Mouse (Mus musculus): ENCODE measurements around the gene Slc39a7.

Gene Slc39a7

DNA sequence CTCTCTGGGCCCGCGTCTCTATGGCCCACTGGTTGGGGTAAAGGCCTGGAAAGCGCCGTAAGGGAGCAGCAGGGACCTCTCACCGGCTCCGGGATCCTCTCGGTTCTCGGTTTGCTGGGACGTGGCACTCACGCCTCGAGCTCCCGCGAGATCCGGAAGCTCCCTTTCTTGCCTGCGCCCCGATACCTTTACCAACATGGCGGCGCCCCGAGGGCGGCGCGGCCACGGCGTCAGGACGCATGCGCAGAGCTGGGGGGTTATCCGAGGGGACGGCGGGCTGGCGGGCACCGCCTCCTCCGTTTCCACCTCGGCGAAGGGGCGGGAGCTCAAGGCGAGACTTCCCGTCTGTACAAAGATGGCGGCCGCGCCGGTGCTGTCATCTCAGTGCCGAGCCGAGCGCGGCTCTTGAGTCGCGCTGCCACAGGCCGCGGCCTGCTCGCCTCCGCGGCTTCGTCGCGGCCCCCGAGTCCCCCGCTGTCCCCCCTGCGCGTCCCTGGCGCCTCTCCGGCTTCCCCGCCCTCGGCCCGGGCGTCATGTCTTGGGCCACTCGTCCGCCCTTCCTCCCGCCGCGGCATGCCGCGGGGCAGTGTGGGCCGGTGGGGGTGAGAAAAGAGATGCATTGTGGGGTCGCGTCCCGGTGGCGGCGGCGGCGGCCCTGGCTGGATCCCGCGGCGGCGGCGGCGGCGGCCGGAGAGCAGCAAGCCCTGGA is at the start of gene Slc39a7, which contains the start of gene Rxrb:
Gene Slc39a7, minus strand, starts transcription at position 218 of the 709 bp plus-strand sequence.
Gene Rxrb, plus strand, starts transcription at position 348 of the 709 bp plus-strand sequence.
- peak; percentile 98 for DNase-seq (ENCODE audit: low spot score in 2 of 2)

DNA sequence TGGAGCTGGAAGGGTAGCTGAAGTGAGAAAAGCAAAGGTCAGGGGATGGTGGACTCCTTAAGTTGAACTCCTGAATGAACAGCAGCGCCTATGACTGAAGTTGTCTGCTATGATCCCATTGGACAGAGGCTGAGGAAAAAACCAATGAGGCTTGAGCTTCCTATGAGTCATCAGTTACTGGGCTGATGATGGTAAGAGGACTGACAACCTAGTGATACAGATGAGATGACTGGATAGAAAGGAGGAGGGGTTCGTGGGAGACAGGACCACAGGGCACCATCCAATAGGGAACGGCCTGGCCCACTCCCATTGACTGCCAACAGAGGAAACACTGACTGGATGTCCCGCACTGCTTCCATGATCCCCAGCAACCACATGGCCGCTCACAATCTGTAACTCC is 48.1 kb upstream of the Slc39a7 start:
- DNase-seq (ENCODE audit: low spot score in 2 of 2) = peak; percentile 6 to 47

DNA sequence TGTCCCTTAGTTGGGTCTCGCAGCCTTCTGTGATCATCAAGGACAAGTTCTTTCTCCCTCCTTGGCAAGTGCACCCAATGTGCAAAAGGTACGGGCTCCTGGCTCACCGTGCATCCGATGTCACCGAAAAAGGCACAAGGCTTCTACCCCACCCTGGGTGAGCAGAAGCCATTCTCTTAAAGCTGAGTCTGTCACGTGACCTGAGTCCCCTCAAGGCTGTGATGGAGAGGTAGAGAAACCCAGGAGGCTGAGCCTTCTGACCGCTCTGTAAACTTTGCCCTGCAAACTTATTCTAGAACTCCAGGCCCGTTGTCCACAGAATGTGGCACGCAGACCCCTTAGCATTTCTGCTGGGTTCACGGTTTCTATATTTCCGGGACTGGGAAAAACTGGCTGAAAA is 47.5 kb upstream of the Slc39a7 start:
- DNase-seq (ENCODE audit: low spot score in 2 of 2) = no peak

DNA sequence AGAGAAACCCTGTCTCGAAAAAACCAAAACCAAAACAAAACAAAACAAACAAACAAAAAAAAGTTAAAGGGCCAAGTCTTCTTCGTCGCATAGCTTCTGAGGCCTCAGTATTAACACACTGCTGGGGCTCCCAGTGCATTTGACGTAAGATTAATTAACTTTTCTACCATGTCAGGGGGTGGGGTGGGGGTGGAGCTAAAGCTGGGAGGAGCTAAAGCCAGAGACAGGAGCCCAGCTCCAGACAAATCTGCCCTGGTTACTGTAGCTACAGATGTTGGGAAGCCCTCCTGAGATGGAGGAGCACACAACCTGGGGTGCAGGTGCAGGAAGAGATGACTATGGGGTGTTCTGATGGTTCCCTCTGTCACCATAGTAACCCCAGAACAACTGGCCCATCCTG is 46.7 kb upstream of the Slc39a7 start:
- DNase-seq (ENCODE audit: low spot score in 2 of 2) = no peak

DNA sequence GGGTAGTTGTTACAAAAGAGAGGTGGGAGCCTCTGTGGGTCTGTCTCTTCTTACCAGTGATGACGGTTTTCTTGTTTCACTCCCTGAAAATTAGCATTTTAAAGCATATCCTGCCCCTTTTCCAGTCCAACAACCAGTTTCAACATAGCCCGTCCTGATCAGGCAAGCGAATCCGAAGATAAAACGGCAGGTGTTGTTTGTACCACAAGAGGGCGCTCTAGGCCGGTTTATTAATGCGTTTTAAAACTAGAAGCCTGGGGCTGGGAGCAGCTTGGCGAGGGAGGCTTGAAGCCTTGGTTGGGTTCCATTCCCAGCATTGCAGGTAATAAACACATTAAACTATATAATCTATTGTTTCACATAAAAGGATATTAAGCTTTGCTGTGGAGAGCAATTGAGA is 46.1 kb upstream of the Slc39a7 start:
- peak; percentile 57 to 76 for DNase-seq (ENCODE audit: low spot score in 2 of 2)

DNA sequence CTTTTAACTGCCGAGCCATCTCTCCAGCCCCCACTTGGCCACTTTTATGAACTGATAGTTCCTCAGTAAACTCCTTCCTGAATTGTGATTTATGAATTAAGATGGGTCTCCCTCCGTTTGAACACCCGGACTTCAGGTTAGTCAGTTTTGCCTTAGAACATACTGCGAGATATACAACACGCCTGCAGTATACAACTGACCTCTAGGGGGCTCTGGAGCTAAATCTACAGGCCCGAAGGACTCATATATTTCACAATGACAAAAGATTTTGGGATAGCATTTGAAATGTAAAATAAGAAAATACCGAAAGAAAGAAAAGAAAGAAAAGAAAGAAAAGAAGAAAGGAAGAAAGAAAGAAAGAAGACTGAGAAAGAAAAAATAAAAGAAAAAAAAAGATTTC is 43.8 kb upstream of the Slc39a7 start:
- DNase-seq (ENCODE audit: low spot score in 2 of 2) = peak; percentile 52 to 71

DNA sequence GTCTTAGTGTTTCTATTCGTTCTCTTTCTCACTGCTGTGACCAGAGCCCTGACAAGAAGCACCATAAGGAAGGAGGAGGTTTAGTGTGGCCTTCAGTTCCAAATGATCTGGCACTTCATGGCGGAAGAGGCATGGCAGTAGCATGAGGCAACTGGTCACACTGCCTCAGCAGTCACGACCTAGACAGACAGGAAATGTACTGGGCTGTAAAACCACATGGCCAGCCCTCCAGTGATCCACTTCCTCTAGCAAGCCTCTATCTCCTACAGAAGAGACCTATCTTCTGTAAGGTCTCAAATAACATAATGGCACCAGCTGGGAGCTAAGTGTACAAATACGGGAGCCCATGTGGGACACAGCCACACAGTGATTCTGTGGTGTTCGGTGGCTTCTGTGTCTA is 40.6 kb upstream of the Slc39a7 start:
- DNase-seq (ENCODE audit: low spot score in 2 of 2) = no peak

DNA sequence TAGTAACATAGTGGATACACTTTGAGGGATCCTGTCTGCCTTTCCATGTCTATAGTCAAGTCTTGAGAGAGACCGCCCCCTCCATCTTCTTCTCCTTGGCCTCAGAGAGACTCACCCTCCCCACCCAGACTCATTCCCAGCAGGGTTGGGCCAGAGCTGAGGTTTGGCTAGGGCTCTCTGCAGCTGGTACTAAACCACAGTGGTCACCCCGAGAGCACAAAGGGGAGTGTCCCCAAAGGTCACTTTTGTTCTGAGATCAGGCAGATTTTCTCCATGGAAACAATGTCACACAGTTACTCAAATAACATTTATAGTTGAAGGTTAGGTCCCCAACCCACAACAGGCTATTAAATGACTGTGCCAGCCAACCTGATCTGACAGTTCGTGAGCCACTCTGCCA is 37.4 kb upstream of the Slc39a7 start:
- DNase-seq (ENCODE audit: low spot score in 2 of 2) = no peak

DNA sequence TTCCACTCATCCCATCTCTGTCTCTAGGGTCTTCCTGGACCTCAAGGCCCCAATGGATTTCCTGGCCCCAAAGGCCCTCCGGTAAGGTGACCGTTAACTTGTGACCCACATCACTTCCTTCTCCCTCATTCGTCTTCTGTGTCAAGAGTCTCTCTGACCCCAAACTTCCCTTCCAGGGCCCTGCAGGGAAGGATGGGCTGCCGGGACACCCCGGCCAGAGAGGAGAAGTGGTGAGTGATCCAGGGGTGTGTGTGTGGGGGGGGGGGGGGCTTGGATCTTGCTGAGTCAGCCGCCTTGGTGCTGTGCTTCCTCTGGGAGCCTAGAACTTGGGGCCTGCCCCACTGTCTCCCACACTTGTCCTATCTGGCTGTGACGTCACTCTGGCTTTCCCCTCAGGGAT is 25.7 kb upstream of the Slc39a7 start:
- DNase-seq (ENCODE audit: low spot score in 2 of 2) = no peak

DNA sequence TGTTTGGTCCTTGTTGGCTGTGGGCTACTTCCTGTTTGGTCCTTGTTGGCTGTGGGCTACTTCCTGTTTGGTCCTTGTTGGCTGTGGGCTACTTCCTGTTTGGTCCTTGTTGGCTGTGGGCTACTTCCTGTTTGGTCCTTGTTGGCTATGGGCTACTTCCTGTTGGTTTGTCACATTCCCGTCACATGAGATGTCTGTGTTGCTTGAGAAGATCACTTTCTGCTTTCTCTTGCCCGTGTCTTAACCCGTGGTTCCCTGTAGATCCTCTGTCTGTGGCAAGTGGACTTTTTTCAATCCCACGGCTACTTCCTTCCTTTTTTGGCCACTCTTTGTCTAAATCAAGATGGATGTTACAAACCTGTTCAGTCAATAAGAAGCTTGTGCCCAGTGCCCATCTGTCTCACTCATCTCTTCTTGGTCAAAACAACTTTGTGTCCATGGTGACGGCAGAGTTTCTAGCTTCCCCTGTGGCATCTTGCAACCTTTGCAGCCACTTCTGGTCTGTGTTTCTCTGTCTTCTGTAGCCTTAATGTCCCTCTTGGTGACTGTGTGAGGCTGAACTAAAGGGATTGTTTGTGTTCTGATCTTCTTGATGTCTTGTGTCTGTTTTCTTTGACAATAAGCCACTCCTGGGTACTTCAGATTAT is 16.0 kb upstream of the Slc39a7 start:
- no peak for DNase-seq (ENCODE audit: low spot score in 2 of 2)

DNA sequence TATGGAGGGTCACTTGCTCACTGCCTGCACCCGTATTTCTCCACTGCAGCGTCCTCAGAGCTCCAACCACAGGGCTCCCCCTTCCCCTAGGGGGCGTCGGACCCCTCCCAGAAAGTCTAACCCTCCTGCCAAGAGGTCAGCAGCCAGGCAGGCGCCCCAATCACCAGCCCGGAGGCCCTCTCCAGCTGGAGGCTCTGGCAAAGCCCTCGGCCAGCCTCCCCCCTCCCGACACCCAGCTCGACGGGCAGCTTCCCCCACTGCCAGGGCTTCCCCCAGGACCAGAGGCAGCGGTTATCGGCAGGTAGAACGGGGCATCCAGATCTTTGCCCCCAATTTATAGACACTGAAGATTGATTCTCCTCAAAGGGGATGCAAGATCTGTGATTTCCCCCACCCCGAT is 14.5 kb upstream of the Slc39a7 start:
- DNase-seq (ENCODE audit: low spot score in 2 of 2) = no peak

DNA sequence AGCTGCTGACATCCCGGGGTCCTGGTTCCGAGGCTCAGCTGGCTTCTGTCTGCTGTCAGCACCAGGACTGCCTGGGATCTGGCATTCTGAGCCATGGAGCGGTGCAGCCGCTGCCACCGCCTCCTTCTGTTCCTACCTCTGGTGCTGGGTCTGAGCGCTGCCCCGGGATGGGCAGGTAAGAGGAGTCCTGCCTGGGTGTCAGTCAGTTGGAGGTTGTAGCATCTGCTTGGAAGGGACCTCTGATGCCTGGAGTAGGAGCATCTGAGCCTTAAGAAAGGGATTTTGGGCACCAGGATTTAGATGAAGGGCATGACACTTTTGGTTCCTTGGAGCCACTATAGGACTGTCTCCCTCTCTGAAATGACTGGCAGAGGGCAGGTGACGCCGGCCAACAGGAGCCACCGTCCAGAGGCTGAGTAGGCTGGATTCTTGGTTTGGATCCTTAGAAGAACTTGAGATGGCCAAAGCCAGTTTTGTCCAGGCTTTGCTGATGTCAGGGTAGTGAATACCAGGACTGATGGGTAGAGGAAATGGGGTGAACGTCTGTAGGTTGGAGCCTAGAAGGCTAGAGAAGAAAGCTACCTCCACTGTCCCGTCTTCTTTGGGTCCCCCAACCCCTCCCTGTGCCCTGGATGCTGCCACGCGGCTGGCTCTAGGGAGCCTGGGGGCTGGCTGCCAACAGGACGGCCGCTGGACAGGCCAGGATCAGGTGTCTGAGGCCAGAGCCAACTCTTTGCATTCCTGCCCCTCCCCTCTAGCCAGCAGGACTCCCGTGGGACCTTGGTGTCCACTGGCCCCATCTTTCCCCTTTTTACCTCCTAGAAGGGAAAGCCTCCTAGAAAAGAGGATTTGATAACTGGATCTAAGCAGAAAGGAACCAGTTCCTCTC is 8.3 kb upstream of the Slc39a7 start:
- DNase-seq (ENCODE audit: low spot score in 2 of 2) = no peak

DNA sequence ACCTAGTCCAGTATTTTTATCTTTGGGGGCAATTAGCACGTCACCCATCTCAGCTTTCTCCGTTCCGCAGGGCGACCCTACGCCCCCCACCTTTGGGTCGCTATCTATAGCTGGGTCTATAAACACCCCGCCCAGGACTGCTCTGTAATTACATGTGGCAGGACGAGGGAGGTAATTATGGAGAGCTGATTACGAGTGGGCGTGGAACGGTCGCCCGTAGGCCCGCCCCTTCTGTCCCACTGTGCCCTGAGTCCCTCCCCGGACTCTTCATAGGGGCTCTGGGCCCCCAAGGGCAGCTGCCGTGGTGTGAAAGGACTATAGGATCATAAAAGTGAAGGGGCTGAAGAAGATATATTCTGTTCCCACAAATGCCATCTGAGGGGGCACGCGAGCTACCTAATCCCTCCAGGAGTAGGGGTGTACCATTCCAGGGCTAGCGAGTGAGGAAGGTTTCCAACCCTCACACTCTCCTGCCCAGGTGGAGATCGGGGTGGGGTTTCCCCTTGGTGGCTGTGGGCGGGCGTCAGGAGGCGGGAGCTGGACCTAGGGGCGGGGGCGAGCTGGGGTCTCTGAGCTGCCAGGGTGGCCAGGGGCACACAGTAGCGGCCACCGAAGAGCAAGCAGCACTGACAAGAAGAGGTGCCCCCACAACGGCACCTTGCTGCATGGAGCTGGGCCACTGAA is 7.5 kb upstream of the Slc39a7 start, which contains the start of gene Col11a2:
Gene Col11a2, plus strand, starts transcription at position 560 of the 684 bp plus-strand sequence.
- DNase-seq (ENCODE audit: low spot score in 2 of 2) = no peak

DNA sequence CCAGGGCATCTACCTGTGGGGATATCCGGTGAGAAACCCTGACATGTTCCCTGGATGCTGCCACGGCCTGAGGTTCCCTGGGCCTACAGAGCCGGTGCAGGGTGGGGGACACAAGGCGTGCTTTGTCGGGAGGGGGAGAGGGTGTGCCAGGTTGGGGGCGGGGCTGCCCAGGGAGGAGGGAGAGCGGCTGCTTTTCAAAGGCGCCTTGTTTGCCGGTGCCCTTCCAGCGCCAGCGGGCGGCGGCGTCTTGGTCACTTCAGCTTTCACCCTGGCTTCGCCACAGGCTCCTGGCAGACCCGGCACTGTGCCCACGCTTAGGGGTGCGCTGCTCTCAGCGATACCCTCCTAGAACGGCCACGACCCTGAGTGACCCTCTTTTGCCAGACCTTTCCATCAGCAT is 7.0 kb upstream of the Slc39a7 start:
- DNase-seq (ENCODE audit: low spot score in 2 of 2) = peak in 1 of 2 experiments; percentile 51

DNA sequence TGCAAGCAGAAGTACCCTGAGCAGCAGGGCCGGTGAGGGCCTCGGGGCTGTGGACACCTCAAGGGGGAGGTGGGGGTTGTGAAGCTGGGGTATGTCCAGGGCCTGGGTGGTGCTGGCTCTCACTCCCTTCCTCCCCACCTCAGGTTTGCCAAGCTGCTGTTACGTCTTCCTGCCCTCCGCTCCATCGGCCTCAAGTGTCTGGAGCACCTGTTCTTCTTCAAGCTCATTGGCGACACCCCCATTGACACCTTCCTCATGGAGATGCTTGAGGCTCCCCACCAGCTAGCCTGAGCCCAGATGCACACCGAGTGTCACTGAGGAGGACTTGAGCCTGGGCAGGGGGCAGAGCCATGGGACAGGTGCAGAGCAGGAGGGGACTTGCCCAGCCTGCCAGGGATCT is 5.8 kb upstream of the Slc39a7 start:
- DNase-seq (ENCODE audit: low spot score in 2 of 2) = no peak

DNA sequence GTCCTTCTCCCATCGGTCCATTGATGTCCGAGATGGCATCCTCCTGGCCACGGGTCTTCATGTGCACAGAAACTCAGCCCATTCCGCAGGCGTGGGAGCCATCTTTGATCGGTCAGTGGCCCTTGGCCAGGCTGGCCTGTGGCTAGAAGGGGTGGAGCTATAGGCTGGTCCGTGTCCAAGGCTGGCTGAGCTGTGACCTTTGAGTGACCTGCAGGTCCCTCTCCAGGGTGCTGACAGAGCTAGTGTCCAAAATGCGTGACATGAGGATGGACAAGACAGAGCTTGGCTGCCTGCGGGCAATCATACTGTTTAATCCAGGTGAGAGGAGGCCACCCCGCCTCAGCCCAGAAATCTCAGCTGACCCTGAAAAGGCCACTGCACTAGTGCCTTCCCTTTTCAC is 5.2 kb upstream of the Slc39a7 start:
- no peak for DNase-seq (ENCODE audit: low spot score in 2 of 2)

DNA sequence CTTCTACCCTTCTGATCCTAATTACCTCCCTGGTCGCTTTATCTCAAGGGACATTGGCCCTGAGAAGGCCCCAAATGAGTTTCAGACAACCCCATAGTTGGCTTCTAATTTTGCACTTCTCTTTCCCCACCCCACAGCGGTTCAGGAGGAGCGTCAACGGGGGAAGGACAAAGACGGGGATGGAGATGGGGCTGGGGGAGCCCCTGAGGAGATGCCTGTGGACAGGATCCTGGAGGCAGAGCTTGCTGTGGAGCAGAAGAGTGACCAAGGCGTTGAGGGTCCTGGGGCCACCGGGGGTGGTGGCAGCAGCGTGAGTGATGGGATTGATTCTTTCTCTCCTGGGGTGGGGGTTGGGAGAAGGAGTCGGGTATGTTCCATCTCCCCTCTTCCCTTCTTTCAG is 4.0 kb upstream of the Slc39a7 start:
- no peak for DNase-seq (ENCODE audit: low spot score in 2 of 2)

DNA sequence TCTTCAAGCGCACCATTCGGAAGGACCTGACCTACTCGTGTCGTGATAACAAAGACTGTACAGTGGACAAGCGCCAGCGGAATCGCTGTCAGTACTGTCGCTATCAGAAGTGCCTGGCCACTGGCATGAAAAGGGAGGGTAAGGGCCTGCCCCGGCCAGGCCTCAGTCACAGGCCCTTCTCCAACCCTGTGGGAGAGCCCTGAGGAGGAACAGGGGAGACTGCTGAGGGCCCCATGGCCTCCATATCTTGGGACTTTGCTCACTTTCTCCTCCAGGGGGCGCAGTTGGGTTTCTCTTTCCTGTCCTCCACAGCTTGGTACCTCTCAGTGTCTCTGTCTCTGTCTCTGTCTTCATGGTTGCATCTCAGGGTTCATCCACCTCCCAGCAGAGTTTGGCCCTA is 2.6 kb upstream of the Slc39a7 start:
- peak; percentile 74 to 76 for DNase-seq (ENCODE audit: low spot score in 2 of 2)

DNA sequence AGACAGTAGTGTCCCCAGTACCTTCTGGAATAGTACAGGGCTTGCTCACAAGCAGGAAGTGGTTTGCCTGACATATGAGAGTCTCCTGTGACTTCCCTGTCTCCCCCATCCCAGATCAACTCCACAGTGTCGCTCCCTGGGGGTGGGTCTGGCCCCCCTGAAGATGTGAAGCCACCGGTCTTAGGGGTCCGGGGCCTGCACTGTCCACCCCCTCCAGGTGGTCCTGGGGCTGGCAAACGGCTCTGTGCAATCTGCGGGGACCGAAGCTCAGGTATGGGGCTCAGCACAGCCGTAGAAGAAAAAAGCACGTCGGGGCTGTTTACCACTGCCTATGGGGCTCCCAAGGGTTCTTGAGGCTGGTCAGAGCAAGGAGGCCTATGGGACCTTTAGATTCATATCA is 2.0 kb upstream of the Slc39a7 start:
- DNase-seq (ENCODE audit: low spot score in 2 of 2) = no peak

DNA sequence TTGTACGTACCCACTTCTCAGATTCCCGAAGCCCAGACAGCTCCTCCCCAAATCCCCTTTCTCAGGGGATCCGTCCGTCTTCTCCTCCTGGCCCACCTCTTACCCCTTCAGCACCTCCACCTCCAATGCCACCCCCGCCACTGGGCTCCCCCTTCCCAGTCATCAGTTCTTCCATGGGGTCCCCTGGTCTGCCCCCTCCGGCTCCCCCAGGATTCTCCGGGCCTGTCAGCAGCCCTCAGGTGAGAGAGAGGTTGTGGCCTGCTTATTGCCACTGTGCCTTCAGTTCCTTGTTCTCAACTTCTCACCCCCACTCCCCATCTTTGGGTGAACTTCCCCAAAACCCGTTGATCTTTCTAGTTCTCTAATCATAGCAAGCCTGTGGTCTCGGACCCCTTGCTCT is 1.3 kb upstream of the Slc39a7 start:
- no peak for DNase-seq (ENCODE audit: low spot score in 2 of 2)

DNA sequence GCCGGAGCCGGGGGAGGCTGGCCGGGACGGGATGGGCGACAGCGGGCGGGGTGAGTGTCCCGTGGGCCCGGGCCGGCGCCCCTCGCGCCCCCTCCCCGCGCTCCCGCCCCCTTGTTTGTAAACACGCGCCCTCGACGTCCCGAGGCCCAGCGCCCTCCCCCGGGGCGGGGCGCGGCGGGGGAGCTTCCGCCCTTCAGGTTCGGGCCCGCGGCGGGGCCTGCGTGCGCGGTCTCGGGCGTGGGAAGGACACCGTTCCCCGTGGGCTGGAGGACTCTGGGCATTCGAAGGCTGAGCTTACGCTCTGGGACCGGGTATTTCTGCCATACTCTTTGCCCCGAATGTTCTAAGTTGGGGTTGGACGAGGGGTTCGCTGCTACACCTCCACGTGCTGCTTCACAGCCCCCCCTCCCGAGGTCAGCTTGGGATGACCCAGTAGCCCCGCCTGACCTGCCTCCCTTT is 721 bp upstream of the Slc39a7 start:
- peak; percentile 59 to 62 for DNase-seq (ENCODE audit: low spot score in 2 of 2)

DNA sequence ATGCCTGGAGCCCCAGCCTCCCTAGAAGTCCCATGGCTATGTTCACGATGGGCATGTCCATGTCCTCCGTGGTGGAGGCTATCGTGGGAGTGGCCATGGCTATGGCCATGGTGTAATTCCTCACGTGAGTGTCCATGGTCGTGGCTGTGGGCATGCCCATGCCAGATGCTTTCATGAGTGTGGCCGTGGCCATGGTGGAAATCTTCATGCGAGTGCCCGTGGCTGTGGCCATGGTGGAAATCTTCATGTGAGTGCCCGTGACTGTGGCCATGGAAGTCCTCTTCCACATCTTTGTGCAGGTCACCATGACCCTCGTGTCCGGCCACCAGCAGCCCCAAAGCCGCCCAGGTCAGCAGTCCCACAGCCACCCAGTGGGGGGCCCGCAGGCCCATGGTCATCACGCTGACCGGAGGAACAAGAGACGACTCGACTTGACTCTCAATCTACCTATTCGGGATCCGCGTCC is 588 bp downstream of the Slc39a7 start:
- no peak for DNase-seq (ENCODE audit: low spot score in 2 of 2)

Data from frontal cortex, postnatal 36 days (tissue).